Mouse (Mus musculus): ENCODE data around the gene Tfb1m. TPM values are rescaled to one million over a fixed set of nuclear protein-coding genes. Genes with fewer than 3 reads are reported as not detected.
A peak's percentile ranks its signal among the peaks of the same experiment; 100 is the strongest.

The Tfb1m gene
- total RNA-seq, 2 experiments from 2014 or later = 6.2 to 7.6 TPM

DNA sequence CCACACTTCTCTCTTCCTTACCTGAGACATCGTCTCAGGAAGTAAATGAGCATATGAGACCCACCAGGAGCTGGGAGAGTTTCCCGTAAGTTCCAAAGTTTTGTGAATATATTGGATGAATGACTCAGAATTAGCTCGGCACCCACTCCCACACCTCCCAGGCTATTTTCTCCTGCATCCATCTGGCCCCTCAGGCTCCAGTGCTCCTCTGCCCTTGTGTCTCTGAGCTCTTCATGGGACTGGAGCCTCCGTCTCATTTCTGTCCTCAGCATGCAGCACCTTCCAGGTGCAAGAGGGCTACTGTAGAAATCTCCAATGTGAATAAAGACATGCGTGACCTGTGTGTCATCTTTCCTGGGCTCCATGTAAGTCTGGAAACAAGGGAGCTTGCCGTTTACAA, 85.6 kb downstream of the Tfb1m start:
- peak; percentile 20 to 60 for DNase-seq (ENCODE audit: low spot score in 2 of 2)

Other genes with a start within 250 kb of the Tfb1m start
- 10 to 100 TPM; 75.6 to 84.1 TPM for gene Tiam2, start 231.2 kb downstream of the Tfb1m start, total RNA-seq (2021)
- 1 to 10 TPM in 1 of 2 experiments, not detected in 1; 1.5 TPM for gene Cldn20, start 25.2 kb downstream of the Tfb1m start, total RNA-seq (2021)
- gene Nox3, start 138.5 kb upstream of the Tfb1m start, total RNA-seq (2021) = under 1 TPM in 1 of 2 experiments, not detected in 1; 0.19 TPM